Mouse (Mus musculus) embryonic facial prominence, embryonic 15.5 days (tissue): ENCODE measurements at regions not wholly inside any gene's neighbourhood (a gene's known extent, or its start where the extent isn't known, plus 50 kb on each side); places are given as distances from the start of the nearest gene placed in this dataset.

Source experiments
- ATAC-seq: fragments of 200-750 bp; cut with Nextera tagmentation; 2 replicates; pipeline ENCODE4 v1.8.0; 2017; ENCODE audit warnings: low read depth, moderate TSS enrichment; ENCODE audit not compliant: insufficient number of reproducible peaks, low FRiP score, low TSS enrichment
- H3K27ac ChIP-seq: fragments of 300-500 bp; sonication (generic); replicated peaks from 2 replicates; pipeline ENCODE4 v1.5.1; 2015; ENCODE audit warnings: mild to moderate bottlenecking, inconsistent platforms
- H3K27me3 ChIP-seq: fragments of 300-500 bp; sonication (generic); 2 replicates; pipeline ENCODE4 v1.6.1; 2015; ENCODE audit warnings: inconsistent platforms
- H3K36me3 ChIP-seq: fragments of 300-500 bp; sonication (generic); 2 replicates; pipeline ENCODE4 v1.6.1; 2015; ENCODE audit warnings: mild to moderate bottlenecking, inconsistent platforms
- H3K4me1 ChIP-seq: fragments of 300-500 bp; sonication (generic); 2 replicates; pipeline ENCODE4 v1.6.1; 2015; ENCODE audit warnings: inconsistent platforms
- H3K4me2 ChIP-seq: fragments of 300-500 bp; sonication (generic); replicated peaks from 2 replicates; pipeline ENCODE4 v1.6.1; 2015; ENCODE audit warnings: mild to moderate bottlenecking, inconsistent platforms
- H3K4me3 ChIP-seq: fragments of 300-500 bp; sonication (generic); replicated peaks from 2 replicates; pipeline ENCODE4 v1.5.1; 2015; ENCODE audit warnings: mild to moderate bottlenecking, inconsistent platforms
- H3K9ac ChIP-seq: fragments of 300-500 bp; sonication (generic); 2 replicates; pipeline ENCODE4 v1.6.1; 2015; ENCODE audit warnings: inconsistent platforms
- H3K9me3 ChIP-seq: fragments of 300-500 bp; sonication (generic); replicated peaks from 2 replicates; pipeline ENCODE4 v1.6.1; 2016; ENCODE audit warnings: inconsistent platforms
- WGBS: fragments of 180-500 bp; shearing (Covaris S2); methylation state at CpG from one replicate; pipeline ENCODE4 v1.1.7; 2015; 5-methylcytosine and 5-hydroxymethylcytosine counted together

GRCm38 (mm10) chr1:101367936-101368335 lies 1595.4 kb downstream of the Cntnap5b start:
- ATAC-seq, result peak; percentile 60; the same call in 1 of the 2 replicates
- H3K27ac ChIP-seq, result no peak overlapping the region
- H3K27me3 ChIP-seq, result no peaks in the 10 kb centered on the region
- H3K36me3 ChIP-seq, result no peaks in the 10 kb centered on the region
- no peaks in the 10 kb centered on the region for H3K4me1 ChIP-seq
- no peak overlapping the region for H3K4me3 ChIP-seq
- 66% methylated on average over 4 of the region's 4 CpGs for WGBS
- H3K9me3 ChIP-seq, result no peaks in the 10 kb centered on the region
- no peak overlapping the region for H3K9ac ChIP-seq
- H3K4me2 ChIP-seq, result no peak overlapping the region

- 89% methylated on average over 8 of the region's 8 CpGs for WGBS
- no peak for ATAC-seq
- H3K27ac ChIP-seq, result no peak overlapping the region
Measured at GRCm38 (mm10) chr1:101386294-101386693, 1613.7 kb downstream of the Cntnap5b start.

More at GRCm38 (mm10) chr1:101386294-101386693, 1613.7 kb downstream of the Cntnap5b start:
- H3K27me3 ChIP-seq, result no peaks in the 10 kb centered on the region
- no peak overlapping the region for H3K4me3 ChIP-seq
- H3K4me2 ChIP-seq, result no peak overlapping the region
- H3K9me3 ChIP-seq, result no peaks in the 10 kb centered on the region
- H3K9ac ChIP-seq, result no peak overlapping the region
- no peaks in the 10 kb centered on the region for H3K36me3 ChIP-seq
- H3K4me1 ChIP-seq, result no peaks in the 10 kb centered on the region
